Mouse (Mus musculus): Measurements from ENCODE around the gene Sycn.

DNA sequence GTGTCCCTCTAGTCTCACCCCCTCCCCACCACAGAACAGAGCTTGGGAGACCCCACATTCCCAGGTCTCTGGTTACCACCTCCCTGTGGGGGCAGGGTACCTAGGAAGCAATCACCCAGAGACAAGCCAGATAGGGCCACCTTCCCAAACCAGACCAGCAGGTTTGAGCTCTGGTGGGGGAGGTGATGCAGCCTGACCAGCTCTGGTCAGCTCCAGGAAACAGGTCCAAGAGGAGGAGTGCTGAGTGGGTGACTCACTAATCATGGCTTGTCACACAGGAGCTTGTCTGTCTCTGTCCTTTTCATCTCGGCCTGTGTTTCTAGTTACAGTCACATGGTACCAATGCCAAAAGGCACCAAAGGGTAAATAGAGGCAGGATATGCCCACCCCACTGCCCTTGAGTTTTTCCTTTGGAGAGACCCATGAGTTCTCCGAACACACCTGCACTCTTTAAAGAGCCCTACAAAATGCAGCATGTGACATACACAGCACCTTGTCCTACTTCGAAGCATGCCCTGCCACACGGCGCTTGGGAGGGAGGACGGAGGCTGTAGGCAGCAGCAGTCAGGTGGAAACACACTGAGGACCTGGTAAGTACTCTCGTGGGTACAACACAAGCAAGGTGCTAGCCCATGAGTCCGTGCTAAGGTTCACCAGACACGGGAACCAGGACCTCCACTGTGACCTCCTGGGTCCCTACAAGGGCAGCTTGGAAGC, 37.3 kb downstream of the Sycn start:
- TF ChIP-seq CTCF (IDR thresholded peaks at IDR 0.05; ENCODE audit: low read depth): no peak
- TF ChIP-seq EP300 (IDR thresholded peaks at IDR 0.05; ENCODE audit: low read depth): no peak

Measured in liver, postnatal 0 days (tissue).